ENCODE assay signal across 8 mouse cellular contexts in genomic region chr8:90954802-90955760, GRCm38 (mm10).
DNase-seq lines count a peak whose midpoint lies in the region; ATAC-seq and TF ChIP-seq lines count a peak whose summit lies in the region.

No protein-coding gene starts in this region.

- peak overlapping the region; percentile 72 for H3K4me3 ChIP-seq in cerebellum, adult 2 months (replicated peaks; ENCODE audit: insufficient read depth, low read depth, low read length)
- peak overlapping the region; percentile 57 for H3K4me3 ChIP-seq in forebrain, postnatal 0 days (ENCODE audit: low read depth, low read length)
- H3K4me3 ChIP-seq in lung, embryonic 15.5 days, result peak overlapping the region; percentile 52

- TF ChIP-seq CTCF in cerebellum, adult 2 months (IDR thresholded peaks at IDR 0.05; ENCODE audit: borderline replicate concordance, insufficient read depth, low read depth, low read length), result peak; percentile 15; the same call in 1 of the 2 replicates
- peak; percentile 75 for TF ChIP-seq CTCF in forebrain, postnatal 0 days (IDR thresholded peaks at IDR 0.05; ENCODE audit: low read depth)

- H3K4me1 ChIP-seq in cerebellum, adult 2 months (ENCODE audit: control insufficient read depth, insufficient read depth, low read length), result peaks cover 7% of the 10 kb centered on the region
- peaks cover 24% of the 10 kb centered on the region for H3K4me1 ChIP-seq in forebrain, postnatal 0 days (ENCODE audit: insufficient read depth)
- peaks cover 6% of the 10 kb centered on the region for H3K4me1 ChIP-seq in lung, embryonic 15.5 days

- no peaks in the 10 kb centered on the region for H3K9me3 ChIP-seq in forebrain, postnatal 0 days (ENCODE audit: low read length)
- no peaks in the 10 kb centered on the region for H3K9me3 ChIP-seq in lung, embryonic 15.5 days

- DNase-seq in MEL-GATA-1-ER (ENCODE audit: extremely low read depth, low read depth), result peak; percentile 84
- DNase-seq in cerebellum, adult 2 months, result peak; percentile 84 to 87
- peak; percentile 91 for DNase-seq in forebrain, postnatal 0 days
- peak; percentile 75 for DNase-seq in heart, postnatal 4 days
- DNase-seq in layer of hippocampus, adult 8-10 months (ENCODE audit: low spot score in 2 of 2), result peak; percentile 74 to 78
- DNase-seq in ovary, postnatal 10 days (ENCODE audit: low spot score), result peak; percentile 50
- DNase-seq in thymus, postnatal 10 days (ENCODE audit: low spot score in 2 of 2), result peak; percentile 27 to 55

- peak; percentile 97 for ATAC-seq in forebrain, postnatal 0 days
- peak; percentile 95 for ATAC-seq in lung, embryonic 15.5 days (ENCODE audit: borderline replicate concordance, extremely low read depth, low FRiP score, low TSS enrichment)

- WGBS in cerebellum, adult 2 months, result under 1% methylated on average over 21 of the region's 21 CpGs
- under 1% methylated on average over 21 of the region's 21 CpGs for WGBS in forebrain, postnatal 0 days
- 2% methylated on average over 21 of the region's 21 CpGs for WGBS in lung, embryonic 15.5 days

- peak overlapping the region; percentile 47 for H3K4me2 ChIP-seq in forebrain, postnatal 0 days (ENCODE audit: low read depth)
- H3K4me2 ChIP-seq in lung, embryonic 15.5 days, result peak overlapping the region; percentile 73

- H3K36me3 ChIP-seq in forebrain, postnatal 0 days (ENCODE audit: insufficient read depth), result no peaks in the 10 kb centered on the region
- H3K36me3 ChIP-seq in lung, embryonic 15.5 days, result no peaks in the 10 kb centered on the region

- peak overlapping the region; percentile 87 for H3K27ac ChIP-seq in cerebellum, adult 2 months (ENCODE audit: insufficient read depth, low read length)
- H3K27ac ChIP-seq in forebrain, postnatal 0 days (ENCODE audit: low read depth, low read length), result peak overlapping the region; percentile 98
- peak overlapping the region; percentile 95 for H3K27ac ChIP-seq in lung, embryonic 15.5 days

- peak overlapping the region; percentile 82 for H3K9ac ChIP-seq in forebrain, postnatal 0 days
- H3K9ac ChIP-seq in lung, embryonic 15.5 days, result peak overlapping the region; percentile 60

- H3K27me3 ChIP-seq in cerebellum, adult 2 months (ENCODE audit: control insufficient read depth, insufficient read depth, low read length), result no peaks in the 10 kb centered on the region
- no peaks in the 10 kb centered on the region for H3K27me3 ChIP-seq in forebrain, postnatal 0 days (ENCODE audit: insufficient read depth, low read length)
- H3K27me3 ChIP-seq in lung, embryonic 15.5 days, result no peaks in the 10 kb centered on the region

- peak; percentile 76; the same call in 1 of the 2 replicates for TF ChIP-seq POLR2A in cerebellum, adult 2 months (IDR thresholded peaks at IDR 0.05; ENCODE audit: borderline replicate concordance, insufficient read depth, low read length)

Comparison
In these comparisons a context has a peak if more than half of its experiments do, and no peak if none do; other contexts are left out.
1. Peak in every context shown above with its lines: DNase-seq, ATAC-seq, H3K4me3 ChIP-seq and H3K27ac ChIP-seq.
2. DNase-seq: peak in every context shown above with its lines; median percentile 91 in forebrain, postnatal 0 days; 86 in cerebellum, adult 2 months; 84 in MEL-GATA-1-ER; 76 in layer of hippocampus, adult 8-10 months; 75 in heart, postnatal 4 days; 50 in ovary, postnatal 10 days; 41 in thymus, postnatal 10 days.